Mouse (Mus musculus): ENCODE measurements at regions not wholly inside any gene's neighbourhood (a gene's known extent, or its start where the extent isn't known, plus 50 kb on each side); places are given as distances from the start of the nearest gene placed in this dataset.
A peak's percentile ranks its signal among the peaks of the same experiment; 100 is the strongest.
"Not testable (repeated sequence)": the region's sequence is repeated elsewhere in the genome, so short reads cannot be mapped to it uniquely, and the experiment has no call there.

DNA sequence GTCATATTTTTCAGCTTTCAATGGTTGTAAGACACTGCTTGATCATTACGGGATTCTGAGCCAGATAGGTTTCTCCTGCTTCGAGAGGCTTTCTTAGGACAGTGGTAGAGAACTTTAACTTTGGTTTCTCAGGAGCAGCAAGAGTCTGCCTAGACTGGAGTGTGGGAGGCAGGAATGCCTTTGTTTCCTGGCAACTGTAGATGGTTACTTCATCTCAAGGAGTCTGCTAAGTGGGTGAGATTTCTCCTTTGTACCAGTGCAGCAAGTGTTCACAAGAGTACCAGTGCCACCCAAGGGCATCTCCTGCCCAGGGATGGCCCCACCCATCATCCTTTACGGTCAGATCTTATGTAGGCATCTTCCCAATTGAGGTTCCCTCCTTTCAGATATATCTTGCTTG, 173.0 kb upstream of the Gm10131 start:
- Histone ChIP-seq H3K4me1 (replicated peaks; ENCODE audit: control insufficient read depth, insufficient read depth) (0 out of 2 replicates have a peak, but pooled peaks cover 3% of the 10 kb centered on the region), H3K27ac (replicated peaks) (no peak overlapping the region), H3K4me2 (replicated peaks; ENCODE audit: low read depth) (no peak overlapping the region), H3K36me3 (ENCODE audit: control insufficient read depth, insufficient read depth, low read length) (no peaks in the 10 kb centered on the region), H3K9ac (ENCODE audit: low read length) (no peak overlapping the region), H3K27me3 (ENCODE audit: control insufficient read depth, insufficient read depth, low read length) (no peaks in the 10 kb centered on the region), H3K4me3 (ENCODE audit: low read depth, low read length) (no peak overlapping the region), H3K9me3 (ENCODE audit: control insufficient read depth, low read length) (no peaks in the 10 kb centered on the region)
- WGBS: 92% methylated on average over 3 of the region's 3 CpGs
- no peak for DNase-seq (ENCODE audit: low spot score)
- TF ChIP-seq CTCF (IDR thresholded peaks at IDR 0.05; ENCODE audit: low read depth): no peak
- TF ChIP-seq EP300 (optimal IDR thresholded peaks at IDR 0.05): no peak
- no peak for ATAC-seq (ENCODE audit: low FRiP score, low TSS enrichment)

DNA sequence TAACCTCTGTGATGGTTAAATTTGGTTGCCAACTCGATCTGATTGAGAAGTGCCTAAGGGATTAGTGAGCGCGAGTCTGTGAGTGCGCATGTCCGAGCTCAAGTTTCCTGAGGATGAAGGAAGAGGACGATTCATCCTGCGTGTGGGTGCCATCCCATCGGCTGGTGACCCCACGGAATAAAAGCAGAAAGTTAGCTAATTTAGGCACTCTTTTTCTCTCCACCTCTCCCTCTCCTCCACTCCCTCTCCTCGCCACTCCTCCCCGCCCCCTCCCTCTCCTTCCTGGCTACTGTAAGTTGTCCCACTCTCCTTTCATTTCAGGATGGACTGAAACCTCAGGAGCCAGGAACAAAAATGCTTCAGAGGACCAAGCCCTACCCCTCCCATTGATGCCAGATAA, 168.9 kb upstream of the Gm10131 start:
- DNase-seq (ENCODE audit: low spot score) (no peak), ATAC-seq (ENCODE audit: low FRiP score, low TSS enrichment) (no peak)
- no peaks in the 10 kb centered on the region for H3K9me3 ChIP-seq (ENCODE audit: control insufficient read depth, low read length)
- no peak overlapping the region for H3K27ac ChIP-seq (replicated peaks)
- no peak overlapping the region for H3K9ac ChIP-seq (ENCODE audit: low read length)
- no peak for TF ChIP-seq EP300 (optimal IDR thresholded peaks at IDR 0.05)
- TF ChIP-seq CTCF (IDR thresholded peaks at IDR 0.05; ENCODE audit: low read depth): no peak
- H3K27me3 ChIP-seq (ENCODE audit: control insufficient read depth, insufficient read depth, low read length): no peaks in the 10 kb centered on the region
- H3K4me2 ChIP-seq (replicated peaks; ENCODE audit: low read depth): peak overlapping the region; percentile 42
- 15% methylated on average over 11 of the region's 11 CpGs for WGBS
- no peaks in the 10 kb centered on the region for H3K36me3 ChIP-seq (ENCODE audit: control insufficient read depth, insufficient read depth, low read length)
- no peak overlapping the region for H3K4me3 ChIP-seq (ENCODE audit: low read depth, low read length)
- 0 out of 2 replicates have a peak, but pooled peaks cover 3% of the 10 kb centered on the region for H3K4me1 ChIP-seq (replicated peaks; ENCODE audit: control insufficient read depth, insufficient read depth)

DNA sequence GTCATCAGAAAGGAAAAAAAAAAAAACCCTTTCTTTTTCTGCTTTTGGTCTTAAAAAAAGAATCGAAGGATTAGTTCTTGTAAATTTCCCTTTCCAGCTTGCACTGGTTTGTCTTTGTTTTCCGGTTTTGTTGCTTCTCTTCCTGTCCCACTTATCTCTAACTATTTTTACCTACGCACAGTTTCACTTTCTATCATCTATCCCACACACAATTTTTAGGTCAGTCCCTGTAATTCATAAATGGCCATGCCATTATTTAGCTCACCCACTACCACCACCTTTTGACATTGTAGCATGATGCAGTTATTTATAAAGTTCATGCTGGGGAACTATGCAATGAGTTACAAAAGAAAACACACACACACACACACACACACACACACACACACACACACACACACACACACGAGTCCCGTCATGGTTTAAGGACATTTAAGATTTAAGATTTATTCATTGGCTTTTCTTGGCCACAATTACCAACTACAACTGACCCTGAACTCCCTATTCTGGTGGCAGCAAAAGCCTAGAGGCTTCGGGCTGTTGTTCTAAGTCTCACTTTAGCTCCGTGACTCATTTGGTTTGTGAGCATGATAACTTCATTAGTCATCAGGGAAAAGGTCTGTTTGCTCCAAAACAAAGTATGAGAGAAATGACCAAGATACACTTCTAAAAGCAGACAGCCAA, 164.6 kb upstream of the Gm10131 start:
- DNase-seq (ENCODE audit: low spot score): no peak
- Histone ChIP-seq H3K27me3 (ENCODE audit: control insufficient read depth, insufficient read depth, low read length) (no peaks in the 10 kb centered on the region), H3K9ac (ENCODE audit: low read length) (no peak overlapping the region), H3K4me2 (replicated peaks; ENCODE audit: low read depth) (no peak overlapping the region), H3K9me3 (ENCODE audit: control insufficient read depth, low read length) (no peaks in the 10 kb centered on the region), H3K36me3 (ENCODE audit: control insufficient read depth, insufficient read depth, low read length) (no peaks in the 10 kb centered on the region), H3K4me3 (ENCODE audit: low read depth, low read length) (no peak overlapping the region), H3K4me1 (replicated peaks; ENCODE audit: control insufficient read depth, insufficient read depth) (no peaks in the 10 kb centered on the region), H3K27ac (replicated peaks) (no peak overlapping the region)
- TF ChIP-seq CTCF (IDR thresholded peaks at IDR 0.05; ENCODE audit: low read depth): no peak
- TF ChIP-seq EP300 (optimal IDR thresholded peaks at IDR 0.05): no peak
- WGBS: 59% methylated on average over 7 of the region's 7 CpGs
- ATAC-seq (ENCODE audit: low FRiP score, low TSS enrichment): peak; percentile 65

DNA sequence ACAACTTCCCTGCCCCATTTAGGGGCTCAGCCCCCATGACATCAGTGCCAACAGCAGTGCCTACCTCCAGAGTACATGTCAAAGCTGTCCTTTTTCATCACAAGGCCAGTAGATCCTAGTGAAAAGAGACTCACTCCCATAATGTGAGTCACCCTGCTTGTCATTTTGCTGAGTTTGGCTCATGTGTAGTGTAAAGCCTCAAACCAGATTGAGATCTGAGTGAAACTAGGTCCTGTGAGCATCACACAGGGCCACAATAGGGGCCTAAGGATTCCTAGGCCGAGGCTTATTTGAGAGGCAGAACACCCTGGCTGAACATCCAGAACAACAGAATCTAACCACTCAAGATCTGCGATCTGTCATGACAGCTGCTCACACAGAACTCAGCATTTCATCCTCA, 163.3 kb upstream of the Gm10131 start:
- DNase-seq (ENCODE audit: low spot score); H3K4me1 ChIP-seq (replicated peaks; ENCODE audit: control insufficient read depth, insufficient read depth); H3K27ac ChIP-seq (replicated peaks); H3K9me3 ChIP-seq (ENCODE audit: control insufficient read depth, low read length); H3K27me3 ChIP-seq (ENCODE audit: control insufficient read depth, insufficient read depth, low read length); H3K4me3 ChIP-seq (ENCODE audit: low read depth, low read length); H3K9ac ChIP-seq (ENCODE audit: low read length); H3K36me3 ChIP-seq (ENCODE audit: control insufficient read depth, insufficient read depth, low read length); ATAC-seq (ENCODE audit: low FRiP score, low TSS enrichment); H3K4me2 ChIP-seq (replicated peaks; ENCODE audit: low read depth): not testable (repeated sequence)
- 89% methylated on average over 2 of the region's 2 CpGs for WGBS

DNA sequence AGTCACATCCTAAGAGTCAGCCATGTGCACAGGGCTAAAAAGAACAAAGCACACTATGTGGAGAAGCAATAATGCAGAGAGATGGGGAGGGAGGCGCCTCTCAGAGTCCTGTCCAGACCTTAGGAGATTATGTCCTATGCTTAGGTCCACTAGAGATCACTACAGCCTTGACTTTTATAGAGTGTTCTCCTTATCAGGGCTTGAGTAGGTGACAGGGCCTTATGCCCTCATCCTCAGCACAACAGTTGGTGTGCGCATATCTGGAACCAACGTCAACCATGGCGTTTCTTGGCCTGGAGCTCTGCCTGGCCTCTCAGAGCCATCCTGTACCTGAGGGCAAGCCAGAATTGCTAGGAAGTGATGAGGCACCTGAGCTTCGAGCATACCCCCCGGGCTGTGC, 162.6 kb upstream of the Gm10131 start:
- no peak overlapping the region for H3K27ac ChIP-seq (replicated peaks)
- TF ChIP-seq EP300 (optimal IDR thresholded peaks at IDR 0.05) (no peak), CTCF (IDR thresholded peaks at IDR 0.05; ENCODE audit: low read depth) (no peak)

DNA sequence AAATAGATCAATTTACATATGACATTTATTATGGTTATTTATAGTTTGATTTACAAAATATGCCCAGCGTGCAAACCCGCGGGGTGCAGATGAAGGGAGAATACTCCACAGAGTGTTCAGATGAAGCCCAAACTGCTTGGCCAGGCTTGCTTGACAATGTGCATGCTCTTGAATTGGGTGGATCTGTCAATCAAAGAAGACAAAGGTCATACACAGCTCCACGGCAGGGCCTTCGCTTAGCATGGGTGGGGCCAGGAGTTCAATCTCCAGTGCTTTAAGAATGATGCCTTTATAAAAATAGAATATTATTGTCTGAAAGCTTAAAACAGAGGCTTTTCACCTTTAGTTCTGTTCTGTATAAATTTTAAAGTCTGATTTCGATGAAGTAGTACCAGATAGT, 158.3 kb upstream of the Gm10131 start:
- Histone ChIP-seq H3K27ac (replicated peaks) (no peak overlapping the region), H3K4me2 (replicated peaks; ENCODE audit: low read depth) (no peak overlapping the region), H3K27me3 (ENCODE audit: control insufficient read depth, insufficient read depth, low read length) (no peaks in the 10 kb centered on the region), H3K4me3 (ENCODE audit: low read depth, low read length) (no peak overlapping the region), H3K36me3 (ENCODE audit: control insufficient read depth, insufficient read depth, low read length) (no peaks in the 10 kb centered on the region), H3K4me1 (replicated peaks; ENCODE audit: control insufficient read depth, insufficient read depth) (no peaks in the 10 kb centered on the region), H3K9ac (ENCODE audit: low read length) (no peak overlapping the region), H3K9me3 (ENCODE audit: control insufficient read depth, low read length) (no peaks in the 10 kb centered on the region)
- ATAC-seq (ENCODE audit: low FRiP score, low TSS enrichment): no peak
- no peak for TF ChIP-seq CTCF (IDR thresholded peaks at IDR 0.05; ENCODE audit: low read depth)
- TF ChIP-seq EP300 (optimal IDR thresholded peaks at IDR 0.05): no peak
- DNase-seq (ENCODE audit: low spot score): no peak
- WGBS: 71% methylated on average over 6 of the region's 6 CpGs

More for the DNA sequence above, 162.6 kb upstream of the Gm10131 start:
- Histone ChIP-seq H3K9me3 (ENCODE audit: control insufficient read depth, low read length) (no peaks in the 10 kb centered on the region), H3K27me3 (ENCODE audit: control insufficient read depth, insufficient read depth, low read length) (no peaks in the 10 kb centered on the region), H3K4me3 (ENCODE audit: low read depth, low read length) (no peak overlapping the region), H3K36me3 (ENCODE audit: control insufficient read depth, insufficient read depth, low read length) (no peaks in the 10 kb centered on the region), H3K4me2 (replicated peaks; ENCODE audit: low read depth) (no peak overlapping the region), H3K9ac (ENCODE audit: low read length) (no peak overlapping the region), H3K4me1 (replicated peaks; ENCODE audit: control insufficient read depth, insufficient read depth) (no peaks in the 10 kb centered on the region)
- ATAC-seq (ENCODE audit: low FRiP score, low TSS enrichment) (no peak), DNase-seq (ENCODE audit: low spot score) (no peak)
- WGBS: 93% methylated on average over 6 of the region's 6 CpGs

All from stomach, postnatal 0 days (tissue).